9 mouse cellular contexts compared by ENCODE assay signal in the genomic region with DNA sequence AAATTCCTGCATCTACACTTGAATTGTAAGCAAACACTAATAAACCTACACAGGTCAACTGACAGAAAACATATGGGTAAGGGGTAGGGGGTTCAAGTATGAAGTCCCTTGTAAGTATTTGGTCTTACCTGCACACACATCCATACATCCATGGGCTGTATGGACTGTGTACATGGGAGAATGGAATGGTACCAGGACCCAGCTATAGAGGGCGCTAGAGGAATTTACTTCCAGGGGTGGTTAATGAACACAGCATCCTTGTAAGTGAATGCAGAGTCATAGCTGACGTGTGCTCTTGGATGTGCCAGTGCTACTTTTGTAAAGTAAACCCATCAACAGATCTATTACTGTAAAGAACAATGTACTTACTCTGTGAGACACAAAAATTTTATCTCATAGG.
A peak's percentile ranks its signal among the peaks of the same experiment; 100 is the strongest.
DNase-seq lines count a peak whose midpoint lies in the region; ATAC-seq and TF ChIP-seq lines count a peak whose summit lies in the region.
"Had no signal": no experiment of that assay in that cellular context is flagged by ENCODE, and none has a peak within 500 bp of the region (broad histone marks: within the 10 kb centered on the region; RNA-seq: fewer than 3 reads in every experiment).

No protein-coding gene starts in this region.

- intact Hi-C loops in left cerebral cortex, postnatal 25 days (cut with DNase I) = loop anchor here (5.0 kb wide), 1 partner anchor 315 kb away; no protein-coding TSS in a partner anchor

- WGBS in lung, embryonic 14.5 days = 39% methylated on average over 2 of the region's 2 CpGs
- WGBS in lung, adult 2 months = 26% methylated on average over 2 of the region's 2 CpGs
- WGBS in stomach, postnatal 0 days = 27% methylated on average over 2 of the region's 2 CpGs

- no peak for DNase-seq in frontal cortex, postnatal 14 days (ENCODE audit: low spot score in 2 of 2)
- peak; percentile 49 for DNase-seq in lung, embryonic 14.5 days
- no peak for DNase-seq in lung, adult 2 months
- DNase-seq in embryo, embryonic 9.5 days (ENCODE audit: extremely low spot score) = peak; percentile 39
- peak; percentile 25 to 32 for DNase-seq in left cerebral cortex, postnatal 25 days (ENCODE audit: low spot score in 2 of 2)
- DNase-seq in stomach, postnatal 0 days (ENCODE audit: low spot score) = no peak

- TF ChIP-seq EP300 in stomach, postnatal 0 days (optimal IDR thresholded peaks at IDR 0.05) = no peak

- H3K27me3 ChIP-seq in lung, embryonic 14.5 days (ENCODE audit: insufficient read depth, low read length) = no peaks in the 10 kb centered on the region
- no peaks in the 10 kb centered on the region for H3K27me3 ChIP-seq in stomach, postnatal 0 days (ENCODE audit: control insufficient read depth, insufficient read depth, low read length)
- H3K27me3 ChIP-seq: stomach, embryonic 15.5 days had no signal

- H3K4me1 ChIP-seq in lung, embryonic 14.5 days (ENCODE audit: insufficient read depth) = no peaks in the 10 kb centered on the region
- no peaks in the 10 kb centered on the region for H3K4me1 ChIP-seq in lung, adult 2 months (ENCODE audit: control insufficient read depth, insufficient read depth, low read length)
- no peaks in the 10 kb centered on the region for H3K4me1 ChIP-seq in stomach, postnatal 0 days (replicated peaks; ENCODE audit: control insufficient read depth, insufficient read depth)
- H3K4me1 ChIP-seq: stomach, embryonic 15.5 days had no signal

- H3K4me3 ChIP-seq in lung, embryonic 14.5 days (ENCODE audit: low read depth, low read length) = no peak overlapping the region
- no peak overlapping the region for H3K4me3 ChIP-seq in lung, adult 2 months (replicated peaks; ENCODE audit: extremely low read depth, low read depth, low read length)
- H3K4me3 ChIP-seq in stomach, postnatal 0 days (ENCODE audit: low read depth, low read length) = no peak overlapping the region
- H3K4me3 ChIP-seq: stomach, embryonic 15.5 days had no signal

- H3K9me3 ChIP-seq in lung, embryonic 14.5 days (ENCODE audit: low read depth, low read length) = no peaks in the 10 kb centered on the region
- no peaks in the 10 kb centered on the region for H3K9me3 ChIP-seq in stomach, postnatal 0 days (ENCODE audit: control insufficient read depth, low read length)
- H3K9me3 ChIP-seq: stomach, embryonic 15.5 days had no signal

- ATAC-seq in frontal cortex, adult (ENCODE audit: low TSS enrichment) = peak; percentile 75
- ATAC-seq in lung, embryonic 14.5 days (ENCODE audit: insufficient read depth) = no peak
- ATAC-seq in stomach, postnatal 0 days (ENCODE audit: low FRiP score, low TSS enrichment) = no peak
- ATAC-seq in erythroblast, adult 5-6 weeks (replicated peaks; ENCODE audit: low FRiP score, poor library complexity, severe bottlenecking) = no peak

- no peak for TF ChIP-seq POLR2A in lung, adult 2 months (IDR thresholded peaks at IDR 0.05; ENCODE audit: borderline replicate concordance, extremely low read depth, low read depth, low read length)

- no peak overlapping the region for H3K4me2 ChIP-seq in lung, embryonic 14.5 days
- no peak overlapping the region for H3K4me2 ChIP-seq in stomach, postnatal 0 days (replicated peaks; ENCODE audit: low read depth)
- H3K4me2 ChIP-seq: stomach, embryonic 15.5 days had no signal

- no peak overlapping the region for H3K27ac ChIP-seq in lung, embryonic 14.5 days (ENCODE audit: low read depth)
- H3K27ac ChIP-seq in stomach, postnatal 0 days (replicated peaks) = no peak overlapping the region
- H3K27ac ChIP-seq: stomach, embryonic 15.5 days had no signal

- H3K9ac ChIP-seq in lung, embryonic 14.5 days = no peak overlapping the region
- no peak overlapping the region for H3K9ac ChIP-seq in stomach, postnatal 0 days (ENCODE audit: low read length)
- H3K9ac ChIP-seq: stomach, embryonic 15.5 days had no signal

- TF ChIP-seq CTCF in lung, embryonic 14.5 days (IDR thresholded peaks at IDR 0.05; ENCODE audit: low read depth) = peak; percentile 45
- no peak for TF ChIP-seq CTCF in lung, adult 2 months (IDR thresholded peaks at IDR 0.05; ENCODE audit: insufficient read depth, low read length)
- peak; percentile 67 for TF ChIP-seq CTCF in stomach, postnatal 0 days (IDR thresholded peaks at IDR 0.05; ENCODE audit: low read depth)

- no peaks in the 10 kb centered on the region for H3K36me3 ChIP-seq in lung, embryonic 14.5 days (ENCODE audit: insufficient read depth)
- H3K36me3 ChIP-seq in stomach, postnatal 0 days (ENCODE audit: control insufficient read depth, insufficient read depth, low read length) = no peaks in the 10 kb centered on the region
- H3K36me3 ChIP-seq: stomach, embryonic 15.5 days had no signal

Comparison
In these comparisons a context has a peak if more than half of its experiments do, and no peak if none do; other contexts are left out.
1. DNase-seq: peak in lung, embryonic 14.5 days (single experiment), embryo, embryonic 9.5 days (single experiment) and left cerebral cortex, postnatal 25 days (2 of 2); none in frontal cortex, postnatal 14 days (0 of 2), lung, adult 2 months (single experiment) and stomach, postnatal 0 days (single experiment).